Comparison of ENCODE assay signal across 9 mouse cellular contexts in genomic region chr13:41302716-41303115, GRCm38 (mm10). TPM values are rescaled to one million over a fixed set of nuclear protein-coding genes. Genes with fewer than 3 reads are reported as not detected.
A peak's percentile ranks its signal among the peaks of the same experiment; 100 is the strongest.
DNase-seq lines count a peak whose midpoint lies in the region; ATAC-seq and TF ChIP-seq lines count a peak whose summit lies in the region.
"Had no signal": no experiment of that assay in that cellular context is flagged by ENCODE, and none has a peak within 500 bp of the region (broad histone marks: within the 10 kb centered on the region; RNA-seq: fewer than 3 reads in every experiment).

No protein-coding gene starts in this region.

- TF ChIP-seq CTCF in brain, embryonic 14.5 days (IDR thresholded peaks at IDR 0.05; ENCODE audit: borderline replicate concordance, extremely low read depth, insufficient read depth, insufficient read length) = peak; percentile 63; the same call in 1 of the 2 replicates
- peak; percentile 91 for TF ChIP-seq CTCF in liver, postnatal 0 days (IDR thresholded peaks at IDR 0.05; ENCODE audit: low read depth)

- WGBS in midbrain, embryonic 11.5 days = 60% methylated on average over 10 of the region's 10 CpGs
- WGBS in midbrain, embryonic 16.5 days = 64% methylated on average over 10 of the region's 10 CpGs
- 56% methylated on average over 10 of the region's 10 CpGs for WGBS in liver, postnatal 0 days (ENCODE audit: insufficient replicate concordance)

- peak; percentile 91 for DNase-seq in midbrain, embryonic 11.5 days (ENCODE audit: low spot score, missing footprints)
- DNase-seq in brain, embryonic 14.5 days (ENCODE audit: low read depth) = peak; percentile 73
- DNase-seq in frontal cortex, postnatal 10 days (ENCODE audit: low spot score in 2 of 2) = peak; percentile 39 to 73
- DNase-seq in kidney, postnatal 14 days = peak; percentile 82
- peak; percentile 84 for DNase-seq in liver, postnatal 0 days
- peak; percentile 79 to 81 for DNase-seq in right cerebral cortex, adult 2 months (ENCODE audit: low spot score in 2 of 2)
- peak; percentile 43 for DNase-seq in urinary bladder, postnatal 10 days (ENCODE audit: low spot score)

- TF ChIP-seq POLR2A in brain, embryonic 14.5 days (IDR thresholded peaks at IDR 0.05; ENCODE audit: borderline replicate concordance, extremely low read depth, insufficient read depth, insufficient read length, poor library complexity, severe bottlenecking) = no peak

- H3K9me3 ChIP-seq in midbrain, embryonic 11.5 days (ENCODE audit: control insufficient read depth, low read length) = no peaks in the 10 kb centered on the region
- no peaks in the 10 kb centered on the region for H3K9me3 ChIP-seq in midbrain, embryonic 16.5 days (replicated peaks; ENCODE audit: control insufficient read depth, low read length, poor library complexity, severe bottlenecking)
- no peaks in the 10 kb centered on the region for H3K9me3 ChIP-seq in liver, postnatal 0 days (ENCODE audit: low read length)

- no peak for TF ChIP-seq EP300 in liver, postnatal 0 days (IDR thresholded peaks at IDR 0.05; ENCODE audit: low read depth)

- no peak overlapping the region for H3K4me2 ChIP-seq in midbrain, embryonic 11.5 days
- no peak overlapping the region for H3K4me2 ChIP-seq in midbrain, embryonic 16.5 days (ENCODE audit: low read length)
- H3K4me2 ChIP-seq in liver, postnatal 0 days (ENCODE audit: low read depth, low read length) = no peak overlapping the region

- H3K4me1 ChIP-seq in midbrain, embryonic 11.5 days (ENCODE audit: control insufficient read depth, insufficient read depth, low read length) = peaks cover 2% of the 10 kb centered on the region; the same call in 1 of the 2 replicates
- no peaks in the 10 kb centered on the region for H3K4me1 ChIP-seq in midbrain, embryonic 16.5 days (ENCODE audit: control insufficient read depth, insufficient read depth, low read length)
- H3K4me1 ChIP-seq in liver, postnatal 0 days (ENCODE audit: insufficient read depth) = no peaks in the 10 kb centered on the region

- no peak overlapping the region for H3K9ac ChIP-seq in midbrain, embryonic 11.5 days (ENCODE audit: low read length)
- no peak overlapping the region for H3K9ac ChIP-seq in midbrain, embryonic 16.5 days (ENCODE audit: low read depth, low read length)
- H3K9ac ChIP-seq in liver, postnatal 0 days (replicated peaks) = no peak overlapping the region

- ATAC-seq in midbrain, embryonic 11.5 days (ENCODE audit: low FRiP score) = no peak
- no peak for ATAC-seq in midbrain, embryonic 16.5 days
- ATAC-seq in liver, postnatal 0 days = no peak

- H3K36me3 ChIP-seq in midbrain, embryonic 11.5 days (ENCODE audit: control insufficient read depth, insufficient read depth, low read length) = no peaks in the 10 kb centered on the region
- no peaks in the 10 kb centered on the region for H3K36me3 ChIP-seq in midbrain, embryonic 16.5 days (ENCODE audit: control insufficient read depth, insufficient read depth, low read length)
- no peaks in the 10 kb centered on the region for H3K36me3 ChIP-seq in liver, postnatal 0 days (replicated peaks; ENCODE audit: insufficient read depth, low read length)

- no peaks in the 10 kb centered on the region for H3K27me3 ChIP-seq in midbrain, embryonic 11.5 days (ENCODE audit: control insufficient read depth, insufficient read depth, low read length)
- no peaks in the 10 kb centered on the region for H3K27me3 ChIP-seq in midbrain, embryonic 16.5 days (ENCODE audit: control insufficient read depth, insufficient read depth, low read depth, low read length)
- no peaks in the 10 kb centered on the region for H3K27me3 ChIP-seq in liver, postnatal 0 days (ENCODE audit: insufficient read depth, low read length)

- H3K4me3 ChIP-seq in midbrain, embryonic 11.5 days (ENCODE audit: low read depth, low read length) = no peak overlapping the region
- H3K4me3 ChIP-seq in midbrain, embryonic 16.5 days (ENCODE audit: low read depth, low read length) = no peak overlapping the region
- H3K4me3 ChIP-seq in liver, postnatal 0 days (ENCODE audit: low read depth, low read length) = no peak overlapping the region

- H3K27ac ChIP-seq in midbrain, embryonic 11.5 days (ENCODE audit: low read depth, low read length) = no peak overlapping the region
- no peak overlapping the region for H3K27ac ChIP-seq in midbrain, embryonic 16.5 days (ENCODE audit: low read length)
- no peak overlapping the region for H3K27ac ChIP-seq in liver, postnatal 0 days (ENCODE audit: low read depth)

RNA-seq across cellular contexts. Expression of gene Gm17364, which starts 28.9 kb away (rescaled TPM):
- not detected in 2 replicates for polyA plus RNA-seq in midbrain, embryonic 11.5 days (2014; fragmentation: Nextera tagmentation; extraction: Ambion mirVana)
- not detected in 2 replicates for polyA plus RNA-seq in midbrain, embryonic 16.5 days (2015; fragmentation: Nextera tagmentation; extraction: Ambion mirVana)
- polyA plus RNA-seq in brain, embryonic 14.5 days (2012; rRNA removed) = not detected in 2 replicates
- not detected in 2 replicates for polyA plus RNA-seq in liver, postnatal 0 days (2015; fragmentation: Nextera tagmentation; extraction: Ambion mirVana)
- polyA plus RNA-seq: heart, embryonic 14.5 days had no signal

RNA-seq across cellular contexts. Expression of gene Smim13, which starts 53.1 kb away (rescaled TPM):
- 13.2 and 13.7 TPM in 2 replicates for polyA plus RNA-seq in midbrain, embryonic 11.5 days (2014; fragmentation: Nextera tagmentation; extraction: Ambion mirVana)
- polyA plus RNA-seq in midbrain, embryonic 16.5 days (2015; fragmentation: Nextera tagmentation; extraction: Ambion mirVana) = 25.9 and 27.2 TPM in 2 replicates
- polyA plus RNA-seq in brain, embryonic 14.5 days (2012; rRNA removed) = 17.3 and 24.5 TPM in 2 replicates
- polyA plus RNA-seq in liver, postnatal 0 days (2015; fragmentation: Nextera tagmentation; extraction: Ambion mirVana) = 3.8 and 3.9 TPM in 2 replicates
